In genomic region chr14:25243289-25243688, GRCm38 (mm10) we compare ENCODE assay signal across 13 mouse cellular contexts.
DNase-seq lines count a peak whose midpoint lies in the region; ATAC-seq and TF ChIP-seq lines count a peak whose summit lies in the region.
"Had no signal": no experiment of that assay in that cellular context is flagged by ENCODE, and none has a peak within 500 bp of the region (broad histone marks: within the 10 kb centered on the region; RNA-seq: fewer than 3 reads in every experiment).

No protein-coding gene starts in this region.

- no peaks in the 10 kb centered on the region for H3K4me1 ChIP-seq in kidney, adult 2 months (ENCODE audit: control insufficient read depth, insufficient read depth, low read length)
- H3K4me1 ChIP-seq in limb, embryonic 12.5 days (replicated peaks) = peaks cover 49% of the 10 kb centered on the region
- no peaks in the 10 kb centered on the region for H3K4me1 ChIP-seq in stomach, postnatal 0 days (replicated peaks; ENCODE audit: control insufficient read depth, insufficient read depth)
- H3K4me1 ChIP-seq: liver, embryonic 13.5 days had no signal

- no peaks in the 10 kb centered on the region for H3K9me3 ChIP-seq in limb, embryonic 12.5 days
- no peaks in the 10 kb centered on the region for H3K9me3 ChIP-seq in stomach, postnatal 0 days (ENCODE audit: control insufficient read depth, low read length)
- H3K9me3 ChIP-seq: heart, embryonic 10.5 days; liver, embryonic 13.5 days had no signal

- peak; percentile 17; the same call in 1 of the 2 replicates for ATAC-seq in limb, embryonic 12.5 days (ENCODE audit: insufficient number of reproducible peaks, insufficient read depth, low FRiP score, low TSS enrichment, low read depth)
- ATAC-seq in stomach, postnatal 0 days (ENCODE audit: low FRiP score, low TSS enrichment) = no peak
- ATAC-seq in cerebellum, adult (ENCODE audit: insufficient number of reproducible peaks, low FRiP score, low TSS enrichment) = no peak

- no peak overlapping the region for H3K27ac ChIP-seq in kidney, adult 2 months (ENCODE audit: insufficient read depth, low read depth, low read length)
- peak overlapping the region; percentile 74 for H3K27ac ChIP-seq in limb, embryonic 12.5 days
- H3K27ac ChIP-seq in stomach, postnatal 0 days (replicated peaks) = 0 out of 2 replicates have a peak overlapping the region, but pooled peaks have one; percentile 8
- H3K27ac ChIP-seq: liver, embryonic 13.5 days had no signal

- TF ChIP-seq POLR2A in kidney, adult 2 months (IDR thresholded peaks at IDR 0.05; ENCODE audit: low read depth, low read length) = no peak

- no peaks in the 10 kb centered on the region for H3K27me3 ChIP-seq in kidney, adult 2 months (replicated peaks; ENCODE audit: control insufficient read depth, insufficient read depth, low read length)
- H3K27me3 ChIP-seq in limb, embryonic 12.5 days = no peaks in the 10 kb centered on the region
- H3K27me3 ChIP-seq in stomach, postnatal 0 days (ENCODE audit: control insufficient read depth, insufficient read depth, low read length) = no peaks in the 10 kb centered on the region
- H3K27me3 ChIP-seq: liver, embryonic 13.5 days had no signal

- no peak overlapping the region for H3K4me3 ChIP-seq in kidney, adult 2 months (ENCODE audit: insufficient read depth, low read depth, low read length)
- no peak overlapping the region for H3K4me3 ChIP-seq in limb, embryonic 12.5 days (replicated peaks)
- H3K4me3 ChIP-seq in stomach, postnatal 0 days (ENCODE audit: low read depth, low read length) = no peak overlapping the region
- H3K4me3 ChIP-seq: heart, embryonic 10.5 days; liver, embryonic 13.5 days; myocyte had no signal

- no peak overlapping the region for H3K9ac ChIP-seq in limb, embryonic 12.5 days (replicated peaks)
- H3K9ac ChIP-seq in stomach, postnatal 0 days (ENCODE audit: low read length) = no peak overlapping the region
- H3K9ac ChIP-seq: liver, embryonic 13.5 days had no signal

- no peak for TF ChIP-seq CTCF in kidney, adult 2 months (conservative IDR thresholded peaks at IDR 0.05; ENCODE audit: insufficient read depth, insufficient read length, low read depth, low read length)
- TF ChIP-seq CTCF in stomach, postnatal 0 days (IDR thresholded peaks at IDR 0.05; ENCODE audit: low read depth) = no peak

- peak; percentile 17 for DNase-seq in kidney, adult 2 months
- no peak for DNase-seq in kidney, adult 18-20 months
- DNase-seq in thymus, postnatal 4 days = peak; percentile 28
- DNase-seq in thymus, postnatal 36 days = no peak
- DNase-seq in stomach, postnatal 0 days (ENCODE audit: low spot score) = no peak
- DNase-seq in layer of hippocampus, adult 11-12 months (ENCODE audit: low spot score) = no peak
- DNase-seq: layer of hippocampus, adult 9-11 months; liver, embryonic 13.5 days; right cerebral cortex, postnatal 25 days had no signal

- WGBS in kidney, adult 2 months = 24% methylated on average over 4 of the region's 4 CpGs
- 18% methylated on average over 4 of the region's 4 CpGs for WGBS in limb, embryonic 12.5 days
- WGBS in stomach, postnatal 0 days = 3% methylated on average over 4 of the region's 4 CpGs

- H3K36me3 ChIP-seq in kidney, adult 2 months (ENCODE audit: control insufficient read depth, insufficient read depth, low read length) = no peaks in the 10 kb centered on the region
- no peaks in the 10 kb centered on the region for H3K36me3 ChIP-seq in limb, embryonic 12.5 days
- no peaks in the 10 kb centered on the region for H3K36me3 ChIP-seq in stomach, postnatal 0 days (ENCODE audit: control insufficient read depth, insufficient read depth, low read length)
- H3K36me3 ChIP-seq: heart, embryonic 10.5 days; liver, embryonic 13.5 days had no signal

- no peak for TF ChIP-seq EP300 in stomach, postnatal 0 days (optimal IDR thresholded peaks at IDR 0.05)

- no peak overlapping the region for H3K4me2 ChIP-seq in limb, embryonic 12.5 days
- H3K4me2 ChIP-seq in stomach, postnatal 0 days (replicated peaks; ENCODE audit: low read depth) = no peak overlapping the region
- H3K4me2 ChIP-seq: liver, embryonic 13.5 days had no signal

Comparison
In these comparisons a context has a peak if more than half of its experiments do, and no peak if none do; other contexts are left out.
1. DNase-seq: peak in kidney, adult 2 months (single experiment) and thymus, postnatal 4 days (single experiment); none in kidney, adult 18-20 months (single experiment), thymus, postnatal 36 days (0 of 2), stomach, postnatal 0 days (single experiment) and layer of hippocampus, adult 11-12 months (single experiment).